Mouse (Mus musculus): Measurements from ENCODE around the gene Mtfr1l.
A peak's percentile ranks its signal among the peaks of the same experiment; 100 is the strongest.

Mtfr1l gene

DNA sequence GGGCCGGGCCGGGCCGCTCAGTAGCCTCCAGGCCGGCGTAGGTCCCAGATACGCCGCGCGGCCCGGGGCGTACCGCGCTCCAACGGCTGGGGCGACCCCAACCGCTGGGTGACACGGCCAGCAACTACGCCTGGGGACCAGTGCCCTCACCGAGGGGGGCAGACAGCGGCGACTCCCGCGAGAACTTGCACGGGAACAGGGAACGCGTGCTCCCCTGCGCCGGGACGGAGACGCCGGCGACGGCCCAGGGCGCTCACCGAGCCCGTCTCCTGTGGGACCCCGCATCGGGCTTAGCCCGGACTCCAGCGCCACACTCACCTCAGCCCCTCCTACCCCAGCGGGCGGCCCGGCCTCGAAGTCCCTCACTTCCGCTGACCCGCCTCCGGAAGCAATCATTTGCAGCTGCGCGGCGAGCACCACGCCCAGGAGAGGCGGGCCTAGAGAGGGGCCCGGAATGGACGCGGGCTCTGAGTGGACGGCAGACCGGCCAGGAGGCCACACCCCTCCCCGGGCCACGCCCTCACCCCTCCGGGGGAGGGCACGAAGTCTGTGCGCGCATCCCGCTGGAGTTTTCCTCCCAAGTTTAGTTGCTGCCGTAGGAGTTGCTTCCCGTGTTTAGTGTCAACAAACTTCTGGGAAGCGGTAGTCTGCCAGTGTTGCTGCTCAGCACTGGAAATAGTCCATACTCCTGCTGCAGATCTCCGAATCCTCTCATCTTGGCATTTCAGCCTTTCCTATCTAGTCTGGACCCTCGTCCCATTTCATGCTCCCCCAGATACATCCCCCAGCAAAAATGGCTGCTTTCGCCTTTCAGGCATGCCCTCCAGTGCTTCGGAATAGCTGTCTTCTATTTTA is at the start of gene Mtfr1l:
Mtfr1l (minus strand) TSS at position 456 of the 855 bp plus-strand sequence.
- peak; percentile 97 for DNase-seq (ENCODE audit: low read depth, low spot score)

DNA sequence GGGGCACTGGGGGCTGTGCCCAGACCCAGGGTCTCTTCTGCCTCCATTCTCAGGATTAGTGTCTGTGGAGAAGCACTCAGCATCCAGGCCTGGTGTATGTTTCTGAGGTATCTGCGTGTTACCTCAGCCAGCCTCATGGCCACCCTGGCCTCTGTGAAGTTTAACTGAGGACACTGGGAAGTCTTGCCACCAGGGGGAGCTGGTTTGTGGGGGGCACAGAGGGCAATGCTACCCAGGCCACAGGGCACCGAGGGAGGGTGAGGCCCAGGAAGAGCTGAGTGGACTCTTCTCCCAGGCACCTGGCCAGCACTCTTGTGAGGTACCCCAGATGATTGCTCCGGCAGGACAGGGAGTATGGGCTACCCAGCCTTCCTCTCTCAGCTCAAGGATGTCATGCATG is 48.3 kb upstream of the Mtfr1l start:
- peak; percentile 64 for DNase-seq (ENCODE audit: low read depth, low spot score)

DNA sequence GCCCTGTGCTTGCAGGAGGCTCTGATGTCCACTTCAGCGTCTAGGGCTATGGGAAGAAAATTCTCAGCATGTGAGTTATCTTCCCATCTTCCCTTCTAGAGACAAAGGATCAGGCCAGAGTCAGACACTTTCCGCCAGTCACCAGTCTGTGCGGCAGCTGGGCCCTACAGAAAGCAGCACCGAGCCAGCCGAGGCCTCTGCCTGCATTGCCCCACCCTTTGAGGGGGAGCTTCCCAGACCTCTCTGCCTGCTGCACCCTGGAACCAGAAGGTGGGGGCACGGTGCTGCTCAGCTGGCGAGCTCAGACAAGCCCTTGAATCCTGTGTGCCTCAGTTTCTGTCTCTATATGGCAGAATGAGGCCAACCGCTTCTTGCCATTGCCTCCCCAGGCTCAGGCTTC is 46.2 kb upstream of the Mtfr1l start:
- DNase-seq (ENCODE audit: low read depth, low spot score) = no peak

DNA sequence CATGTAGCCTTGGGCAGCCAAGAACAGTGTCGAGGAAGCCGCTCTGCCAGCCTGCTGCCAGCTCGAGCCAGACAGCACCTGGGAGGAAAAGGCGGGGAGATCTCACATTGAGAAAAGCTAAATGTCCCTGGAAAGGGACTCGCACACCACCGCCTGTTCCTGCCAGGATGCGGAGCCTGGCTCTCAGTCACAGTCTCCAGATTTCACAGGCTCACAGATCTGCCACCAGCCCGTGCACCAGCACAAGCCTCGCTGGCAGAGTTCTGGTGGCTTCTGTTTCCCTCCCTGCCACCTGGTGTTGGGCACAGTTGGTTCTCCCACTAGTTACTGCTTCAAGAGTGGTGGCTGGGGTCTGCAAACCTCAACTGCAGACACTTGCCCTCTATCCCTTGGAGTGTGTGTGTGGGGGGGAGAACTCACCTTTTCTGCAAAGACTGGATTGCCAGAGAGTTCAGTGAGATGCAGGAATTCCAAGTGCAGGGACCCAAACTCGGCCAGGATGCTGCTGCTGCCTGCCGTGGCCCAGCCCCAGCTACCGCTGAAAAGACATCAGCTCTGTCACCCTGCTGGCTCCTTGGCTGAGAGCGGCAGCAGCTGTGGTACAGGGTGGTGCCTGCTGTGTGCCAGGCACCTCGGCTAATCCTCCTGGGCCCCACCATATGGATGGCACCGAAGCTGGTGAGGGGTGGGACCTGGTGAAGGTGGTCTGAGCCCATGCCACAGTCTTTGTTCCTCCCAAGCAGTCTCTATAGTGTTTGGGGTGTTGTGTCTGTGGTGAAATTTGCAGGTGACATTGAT is 45.4 kb upstream of the Mtfr1l start:
- DNase-seq (ENCODE audit: low read depth, low spot score) = no peak

DNA sequence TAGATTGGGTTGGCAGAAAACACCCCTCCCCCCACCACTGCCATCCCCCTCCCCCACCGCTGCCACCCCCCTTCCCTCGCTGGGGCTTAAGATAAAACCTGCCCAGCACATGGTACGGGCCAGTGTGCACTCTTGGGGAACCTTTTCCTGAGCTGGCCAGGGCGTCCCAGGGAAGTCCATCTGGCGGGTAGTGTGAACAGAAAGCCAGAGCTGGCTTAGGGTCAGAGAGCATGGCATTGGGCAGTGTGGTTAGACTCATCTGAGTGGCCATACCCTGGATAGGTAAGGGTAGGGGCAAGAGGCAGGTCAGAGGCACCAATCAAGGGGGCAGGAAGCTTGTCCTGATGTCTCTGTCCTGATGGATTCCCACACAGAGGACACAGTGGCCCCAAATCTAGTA is 44.4 kb upstream of the Mtfr1l start:
- DNase-seq (ENCODE audit: low read depth, low spot score) = no peak

DNA sequence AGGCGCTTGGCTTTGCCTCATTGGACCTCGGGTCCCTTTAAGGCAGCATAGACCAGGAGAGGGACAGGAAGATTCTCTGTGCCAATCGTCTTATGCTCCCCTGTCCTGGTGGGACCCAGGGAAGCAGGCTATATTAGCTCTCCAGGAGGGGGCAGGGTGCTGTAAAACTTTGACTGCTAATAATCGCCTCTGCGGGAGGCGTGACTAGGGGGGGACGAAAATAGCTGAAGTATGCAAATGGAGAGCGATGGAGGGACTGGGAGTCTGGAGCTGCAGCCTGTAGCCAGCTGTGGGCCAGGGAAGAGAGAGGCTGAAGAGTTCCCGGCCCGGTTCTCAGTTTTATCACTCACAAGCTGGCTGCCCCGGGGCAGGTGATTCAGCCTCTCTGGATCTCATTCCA is 44.0 kb upstream of the Mtfr1l start:
- DNase-seq (ENCODE audit: low read depth, low spot score) = no peak

DNA sequence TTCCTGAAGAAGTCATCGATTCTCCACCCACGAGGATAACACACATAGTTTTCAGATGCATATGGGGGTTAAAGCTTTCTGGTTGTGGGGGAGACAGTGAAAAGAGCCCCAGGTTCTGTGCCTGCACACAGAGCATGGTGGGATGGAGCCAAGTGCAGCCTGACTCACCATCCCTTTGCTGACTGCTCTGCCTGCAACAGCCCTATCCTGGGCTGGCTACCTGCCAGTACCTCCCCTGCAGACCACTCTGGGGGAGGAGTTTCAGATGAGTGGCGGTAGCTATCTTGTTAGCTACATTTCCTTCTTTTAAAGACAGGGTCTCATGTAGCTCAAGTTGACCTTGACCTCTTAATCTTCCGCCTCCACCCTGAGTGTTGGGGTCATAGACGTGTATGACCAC is 43.2 kb upstream of the Mtfr1l start:
- no peak for DNase-seq (ENCODE audit: low read depth, low spot score)

DNA sequence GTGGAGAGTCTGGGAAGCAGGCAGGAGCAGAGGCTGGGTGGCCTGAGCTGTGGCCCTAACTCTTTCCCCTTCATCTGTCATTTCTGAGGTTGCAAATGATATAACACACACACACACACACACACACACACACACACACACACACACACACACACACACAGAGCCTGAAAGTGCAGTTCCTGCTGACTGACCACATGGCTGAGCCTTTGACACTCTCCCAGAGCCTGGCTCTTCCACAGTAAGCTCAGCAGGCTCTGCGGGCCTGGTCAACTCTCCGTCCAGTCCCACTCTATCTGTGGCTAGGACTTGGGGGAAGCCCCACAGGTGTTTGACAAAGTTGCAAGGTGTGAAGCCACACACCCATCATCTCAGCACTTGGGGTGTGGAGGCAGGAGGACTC is 42.1 kb upstream of the Mtfr1l start:
- no peak for DNase-seq (ENCODE audit: low read depth, low spot score)

DNA sequence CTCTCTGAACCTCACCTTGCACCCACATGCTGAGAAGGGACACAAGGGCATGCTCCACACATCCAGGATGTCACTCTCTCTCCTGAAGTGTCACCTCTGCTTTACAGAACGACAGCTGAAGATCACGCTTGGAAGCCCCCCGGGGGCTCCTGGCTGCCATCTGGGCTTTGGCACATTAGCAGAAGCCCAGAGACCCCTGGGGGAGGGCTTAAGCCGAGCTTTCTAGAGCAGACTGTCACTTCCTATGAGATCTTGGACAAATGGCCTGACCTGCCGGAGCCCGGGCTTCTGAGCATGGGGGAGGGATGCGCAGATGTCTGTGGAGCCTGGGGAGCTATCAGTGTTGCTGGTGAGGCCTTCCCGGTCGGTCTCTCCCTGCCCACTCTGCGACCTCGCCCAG is 40.3 kb upstream of the Mtfr1l start:
- no peak for DNase-seq (ENCODE audit: low read depth, low spot score)

DNA sequence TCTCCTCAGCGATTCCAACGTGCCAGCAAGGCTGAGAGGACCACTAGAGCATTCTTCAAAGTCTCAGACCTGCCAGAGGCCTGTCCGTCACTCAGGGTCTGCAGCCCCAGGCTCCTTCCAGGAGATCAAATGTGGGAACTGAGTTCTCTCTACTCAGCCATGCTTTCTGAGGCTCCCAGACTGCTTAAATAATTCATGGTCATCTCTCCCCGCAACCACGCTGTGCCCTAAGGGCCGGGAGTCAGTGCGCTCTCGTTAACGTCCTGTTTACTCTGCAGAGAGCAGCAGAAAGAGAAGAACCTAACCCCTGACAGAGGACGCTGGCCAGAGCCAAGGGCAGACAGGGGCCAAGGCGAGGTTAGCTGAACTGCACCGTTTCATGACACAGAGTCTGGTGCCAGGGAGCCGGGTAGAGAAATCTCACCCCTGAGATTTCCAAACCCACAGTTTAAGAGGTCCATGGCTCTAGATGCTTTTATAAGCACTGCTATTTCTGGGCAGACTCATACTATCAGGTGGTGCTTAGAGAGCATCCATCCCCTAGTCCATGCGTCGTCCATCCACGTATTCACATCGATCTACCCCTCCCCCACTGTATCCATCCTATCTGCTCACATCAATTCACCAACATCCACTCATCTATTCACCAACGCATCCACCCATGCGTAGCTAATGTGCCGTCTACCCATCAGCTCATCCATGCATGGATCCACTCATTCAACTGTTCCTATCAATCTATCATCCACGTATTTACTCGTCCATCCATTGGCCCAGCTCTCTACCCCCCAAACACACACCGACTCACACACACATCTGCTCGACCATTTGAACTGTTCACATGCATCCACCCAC is 37.5 kb upstream of the Mtfr1l start:
- no peak for DNase-seq (ENCODE audit: low read depth, low spot score)

DNA sequence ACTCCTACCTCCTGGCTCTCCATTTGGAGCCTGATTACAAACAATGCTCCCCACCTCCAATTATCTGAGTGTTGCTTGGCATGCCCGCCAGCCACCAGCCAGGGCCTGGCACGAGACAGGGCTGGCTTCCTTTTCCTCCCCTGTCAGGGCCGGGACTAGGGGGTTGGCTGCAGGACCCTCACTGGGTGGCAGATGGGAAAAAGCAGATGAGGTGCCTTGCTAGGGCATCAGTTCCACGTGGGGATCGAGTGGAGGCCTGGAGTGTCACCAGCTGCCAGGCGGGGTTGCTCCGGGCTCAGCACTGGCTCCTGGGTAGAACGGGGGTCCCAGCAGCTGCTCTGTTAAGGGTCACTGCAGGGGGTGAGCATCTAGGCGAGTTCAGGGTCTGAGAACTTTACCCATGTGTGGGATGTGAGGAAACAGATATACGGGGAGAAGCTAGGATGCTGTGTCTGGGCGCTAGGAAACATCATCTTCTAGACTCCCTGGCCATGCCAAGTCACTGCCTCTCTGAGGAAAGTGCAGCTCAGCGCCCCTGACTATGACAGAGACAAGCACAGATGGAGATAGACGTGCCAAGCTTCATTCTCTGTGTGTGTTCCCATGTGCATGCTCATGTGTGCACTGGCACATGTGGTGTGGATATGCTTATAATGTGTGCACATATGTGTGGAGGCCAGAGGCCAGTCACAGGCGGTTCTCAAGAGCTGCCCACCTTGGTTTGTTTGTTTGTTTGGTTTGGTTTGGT is 35.7 kb upstream of the Mtfr1l start:
- DNase-seq (ENCODE audit: low read depth, low spot score) = no peak

DNA sequence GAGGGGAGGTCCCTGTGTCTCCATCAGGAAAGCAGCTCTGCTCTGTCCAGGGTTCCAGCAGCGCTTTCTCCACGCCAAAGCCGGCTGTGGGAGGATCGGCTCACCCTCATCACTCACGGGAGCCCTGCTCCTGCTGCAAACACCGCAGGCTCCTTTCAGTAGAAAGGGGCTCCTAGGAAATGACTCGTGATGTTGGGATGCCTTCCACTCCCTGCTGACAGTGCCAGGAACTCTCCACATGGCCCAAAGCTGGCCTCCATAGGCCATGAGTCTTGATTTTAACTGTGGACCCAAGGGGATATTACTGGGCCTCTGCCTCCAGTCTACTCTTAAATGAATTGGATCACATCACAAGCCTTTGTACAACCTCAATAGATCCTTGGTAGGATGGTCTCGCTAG is 34.6 kb upstream of the Mtfr1l start:
- DNase-seq (ENCODE audit: low read depth, low spot score) = no peak

DNA sequence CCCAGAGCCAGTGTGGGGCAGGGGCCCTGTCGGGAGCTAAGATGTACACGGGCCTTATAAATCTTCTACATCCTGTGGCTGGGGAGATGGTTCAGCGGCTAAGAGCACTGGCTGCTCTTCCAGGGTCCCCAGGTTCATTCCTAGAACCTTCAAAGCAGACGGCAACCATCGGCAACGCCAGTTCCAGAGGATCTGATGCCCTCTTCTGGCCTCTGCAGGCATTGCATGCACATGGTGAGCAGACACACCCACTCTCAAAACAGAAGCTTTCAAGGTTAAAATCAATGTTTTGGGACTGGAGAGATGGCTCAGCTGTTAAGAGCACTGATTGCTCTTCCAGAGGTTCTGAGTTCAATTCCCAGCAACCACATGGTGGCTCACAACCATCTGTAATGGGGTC is 34.0 kb upstream of the Mtfr1l start:
- no peak for DNase-seq (ENCODE audit: low read depth, low spot score)

DNA sequence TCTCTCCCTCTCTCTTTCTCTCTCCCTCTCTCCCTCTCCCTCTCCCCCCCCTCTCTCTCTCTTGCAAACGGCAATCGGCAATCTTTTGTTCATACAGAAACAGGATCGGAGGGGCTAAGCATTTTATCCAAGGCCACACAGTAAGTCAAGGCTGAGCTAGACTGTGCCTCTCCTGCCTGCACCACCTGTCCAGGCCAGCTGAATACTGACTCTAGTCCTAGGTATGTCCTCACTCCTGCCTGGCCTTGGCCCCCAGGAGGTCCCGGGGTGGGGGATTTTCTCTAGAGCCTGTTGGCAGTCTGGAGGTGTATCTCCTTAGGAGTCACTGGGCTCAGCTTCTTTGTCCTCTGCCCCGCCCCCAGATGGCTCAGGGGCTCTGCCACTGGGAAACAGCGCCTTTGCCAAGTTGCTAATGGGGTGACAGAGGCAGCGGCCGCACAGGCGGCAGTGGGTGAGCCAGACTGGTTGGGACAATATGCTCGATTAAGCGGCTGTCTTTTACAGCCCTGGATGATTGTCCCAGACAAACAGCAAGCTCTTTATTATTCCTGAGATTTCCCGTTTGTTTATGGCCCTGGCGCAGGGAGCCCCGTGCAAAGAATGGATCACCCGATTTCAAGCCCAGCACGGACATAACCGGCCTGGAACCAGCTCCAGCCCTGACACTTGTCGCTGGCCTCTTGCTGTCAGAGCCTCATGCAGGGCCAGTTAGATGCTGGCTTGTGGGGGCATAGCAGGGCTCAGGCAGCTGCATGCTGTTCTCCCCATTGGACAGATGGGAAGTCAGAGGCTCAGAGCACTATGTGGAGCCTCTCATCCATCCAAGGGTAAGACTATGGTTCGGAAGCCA is 32.4 kb upstream of the Mtfr1l start:
- DNase-seq (ENCODE audit: low read depth, low spot score) = no peak

DNA sequence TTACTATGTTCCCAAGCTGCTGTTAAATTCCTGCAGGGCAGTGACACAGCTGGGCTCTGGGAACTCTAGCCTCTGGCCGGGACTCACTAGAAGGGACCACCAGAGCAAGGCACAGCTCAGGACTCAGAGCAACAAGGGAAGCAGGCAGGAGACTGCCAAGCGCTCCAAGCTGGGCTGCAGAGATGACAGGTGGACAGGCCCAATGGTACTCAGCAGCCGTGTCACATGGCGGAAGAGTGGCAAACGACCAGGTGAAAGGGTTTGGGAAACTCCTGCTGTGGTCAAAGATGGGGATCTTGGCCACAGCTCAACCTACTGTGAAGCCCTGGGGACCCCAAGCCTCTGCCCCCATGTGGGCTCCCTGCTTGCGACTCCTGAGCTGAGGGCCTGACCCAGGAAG is 28.9 kb upstream of the Mtfr1l start:
- DNase-seq (ENCODE audit: low read depth, low spot score) = no peak

DNA sequence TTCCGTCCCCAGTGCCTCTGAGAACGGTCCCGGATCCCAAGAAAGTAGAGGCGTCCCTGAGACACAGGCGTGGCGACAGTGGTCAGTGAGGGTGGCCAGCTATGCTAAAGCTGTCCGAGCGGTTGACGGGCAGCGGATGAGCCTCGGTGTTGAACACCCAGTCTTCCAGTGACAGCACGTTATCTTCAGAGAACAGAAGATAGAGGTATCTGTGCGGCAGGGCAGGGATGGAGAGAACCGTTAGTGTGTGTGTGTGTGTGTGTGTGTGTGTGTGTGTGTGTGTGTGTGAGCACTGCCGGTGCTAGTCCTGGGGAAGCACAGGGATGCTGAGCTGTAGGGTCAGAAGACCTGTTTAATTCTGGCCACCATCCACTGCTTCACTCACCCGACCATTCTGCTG is 28.4 kb upstream of the Mtfr1l start:
- no peak for DNase-seq (ENCODE audit: low read depth, low spot score)

DNA sequence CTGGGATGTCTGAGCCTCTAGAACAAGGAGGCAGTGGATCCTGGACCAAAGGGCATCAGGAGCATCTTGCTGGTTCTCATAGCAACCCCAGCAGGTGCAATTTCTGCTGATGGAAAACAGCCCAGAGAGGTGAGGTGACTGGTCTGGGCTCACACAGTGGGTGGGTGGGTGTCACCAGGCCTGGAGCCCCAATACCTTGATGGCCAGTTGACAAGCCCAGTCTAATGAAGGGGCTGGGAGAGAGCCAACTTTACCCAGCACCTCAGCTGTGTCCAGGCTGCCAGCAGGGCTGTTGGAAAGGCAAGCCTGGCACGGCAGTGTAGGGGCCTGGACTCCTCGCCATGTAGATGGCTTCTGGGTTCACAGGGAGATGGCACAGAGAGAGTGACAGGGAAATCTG is 26.8 kb upstream of the Mtfr1l start:
- no peak for DNase-seq (ENCODE audit: low read depth, low spot score)

DNA sequence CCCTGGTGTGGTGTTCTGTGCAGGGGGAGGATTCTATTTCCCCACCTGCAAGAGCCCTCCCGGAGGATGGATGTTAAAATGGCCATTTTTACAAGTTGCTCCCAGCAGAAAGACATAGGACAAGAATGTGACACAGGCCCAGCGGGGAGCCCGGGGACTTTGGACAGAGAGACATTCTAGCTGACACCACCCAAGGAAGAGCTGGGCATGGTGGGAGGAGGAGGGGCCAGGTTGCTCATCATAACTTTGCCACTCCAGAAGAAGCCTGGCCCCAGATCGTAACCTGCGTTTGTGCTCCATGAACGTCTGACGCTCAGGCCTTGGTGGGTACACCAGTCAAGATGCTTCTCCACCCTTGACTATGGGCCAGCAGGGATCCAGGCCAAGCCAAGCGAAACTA is 25.5 kb upstream of the Mtfr1l start:
- no peak for DNase-seq (ENCODE audit: low read depth, low spot score)

DNA sequence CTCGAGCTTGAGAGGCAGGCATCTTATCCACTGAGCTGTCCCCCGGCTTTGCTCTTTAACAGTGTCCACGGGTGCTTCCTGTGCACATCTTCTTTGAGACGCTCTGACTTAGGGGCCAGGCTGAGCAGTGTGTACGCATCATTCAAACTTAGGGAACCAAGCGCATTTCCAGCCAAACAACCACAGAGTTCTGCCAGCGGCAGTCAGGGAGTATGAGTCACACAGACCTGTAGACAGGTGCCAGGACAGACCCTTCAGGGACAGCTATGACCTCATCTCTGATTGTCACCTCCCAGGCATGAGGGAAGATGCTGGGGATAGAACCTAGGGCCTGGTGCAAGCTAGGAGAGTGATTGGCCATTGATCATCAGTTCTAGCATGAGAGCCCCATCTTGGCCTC is 24.0 kb upstream of the Mtfr1l start:
- DNase-seq (ENCODE audit: low read depth, low spot score) = no peak

DNA sequence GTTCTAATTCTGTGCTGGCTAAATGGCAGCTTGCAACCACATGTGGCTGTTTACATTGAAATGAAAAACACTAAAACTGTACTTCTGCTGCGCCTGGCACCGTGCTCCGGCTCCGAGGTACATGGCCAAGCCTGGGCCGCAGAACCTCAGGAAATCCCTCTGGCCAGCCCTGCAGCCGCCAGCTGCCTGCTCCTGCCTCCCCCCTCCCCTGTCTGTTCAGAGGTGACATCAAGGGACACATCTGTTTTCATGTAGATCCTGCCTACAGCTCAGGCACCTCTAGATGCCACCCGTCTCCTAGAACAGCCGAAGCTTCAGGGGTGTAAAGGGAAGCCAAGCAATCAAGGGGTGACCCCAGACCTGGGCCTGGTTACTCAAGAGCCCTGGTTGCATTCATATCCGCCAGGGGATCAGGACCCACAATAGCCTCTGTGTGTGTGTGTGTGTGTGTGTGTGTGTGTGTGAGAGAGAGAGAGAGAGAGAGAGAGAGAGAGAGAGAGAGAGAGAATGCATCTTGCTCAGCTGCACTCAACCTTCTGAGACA is 23.5 kb upstream of the Mtfr1l start:
- DNase-seq (ENCODE audit: low read depth, low spot score) = no peak
